Mouse (Mus musculus): ENCODE results near the gene Blm. TPM values are rescaled to one million over a fixed set of nuclear protein-coding genes. Genes with fewer than 3 reads are reported as not detected.
A peak's percentile ranks its signal among the peaks of the same experiment; 100 is the strongest.

Blm gene
- polyA plus RNA-seq, 1 experiment = 75.0 TPM

DNA sequence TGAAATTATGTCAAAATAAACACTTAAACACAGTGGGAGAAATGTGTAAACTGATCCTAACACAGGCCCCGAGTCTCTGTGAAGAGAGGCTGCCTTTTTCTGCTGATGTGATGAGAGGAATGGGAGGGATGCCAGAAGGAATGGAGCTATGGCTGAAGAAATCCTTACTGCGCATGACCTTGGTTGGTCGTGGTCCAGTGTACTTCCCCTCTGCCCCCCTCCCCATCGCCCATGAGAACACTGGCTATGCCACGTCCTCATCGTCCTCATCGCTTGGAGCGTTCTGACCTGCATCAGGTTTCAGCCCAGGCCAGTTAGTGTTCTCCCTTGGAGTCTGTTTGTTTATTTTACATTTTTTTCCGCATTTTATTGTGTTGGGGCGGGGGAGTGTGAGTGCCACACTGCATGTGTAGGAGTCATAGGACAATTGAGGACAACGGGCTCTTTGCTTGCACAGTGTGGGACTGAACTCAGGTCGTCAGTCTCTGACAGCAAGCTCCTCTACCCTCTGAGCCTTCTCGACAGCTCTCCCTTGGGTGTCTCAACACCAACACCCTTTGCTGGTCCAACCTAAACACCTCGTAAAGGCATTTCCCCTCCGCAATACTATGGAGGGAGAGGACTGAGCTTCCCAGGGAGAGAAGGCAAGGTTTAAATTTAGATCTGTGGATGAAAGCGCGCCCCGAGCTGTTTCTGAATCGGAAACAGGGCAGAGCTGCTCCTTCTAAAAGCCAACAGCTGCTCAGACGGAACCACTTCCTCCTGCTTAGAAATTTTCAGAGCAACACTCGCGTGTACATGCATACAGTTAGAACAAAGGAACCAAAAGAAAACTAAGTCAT lies 19.5 kb upstream of the Blm start:
- H3K27ac ChIP-seq (ENCODE audit: control insufficient read depth, insufficient read depth, low read depth, low read length, poor library complexity) = peak overlapping the region; percentile 75
- TF ChIP-seq CTCF (IDR thresholded peaks at IDR 0.05; ENCODE audit: control insufficient read depth, insufficient read depth, low read length) (no peak), POLR2A (IDR thresholded peaks at IDR 0.05; ENCODE audit: borderline replicate concordance, control insufficient read depth, low read depth, low read length) (no peak)
- peaks cover 2% of the 10 kb centered on the region for H3K4me1 ChIP-seq (ENCODE audit: control insufficient read depth, insufficient read depth, low read length)
- H3K4me3 ChIP-seq (replicated peaks; ENCODE audit: control insufficient read depth, low read depth, low read length) = peak overlapping the region; percentile 35
- WGBS = 26% methylated on average over 22 of the region's 22 CpGs

DNA sequence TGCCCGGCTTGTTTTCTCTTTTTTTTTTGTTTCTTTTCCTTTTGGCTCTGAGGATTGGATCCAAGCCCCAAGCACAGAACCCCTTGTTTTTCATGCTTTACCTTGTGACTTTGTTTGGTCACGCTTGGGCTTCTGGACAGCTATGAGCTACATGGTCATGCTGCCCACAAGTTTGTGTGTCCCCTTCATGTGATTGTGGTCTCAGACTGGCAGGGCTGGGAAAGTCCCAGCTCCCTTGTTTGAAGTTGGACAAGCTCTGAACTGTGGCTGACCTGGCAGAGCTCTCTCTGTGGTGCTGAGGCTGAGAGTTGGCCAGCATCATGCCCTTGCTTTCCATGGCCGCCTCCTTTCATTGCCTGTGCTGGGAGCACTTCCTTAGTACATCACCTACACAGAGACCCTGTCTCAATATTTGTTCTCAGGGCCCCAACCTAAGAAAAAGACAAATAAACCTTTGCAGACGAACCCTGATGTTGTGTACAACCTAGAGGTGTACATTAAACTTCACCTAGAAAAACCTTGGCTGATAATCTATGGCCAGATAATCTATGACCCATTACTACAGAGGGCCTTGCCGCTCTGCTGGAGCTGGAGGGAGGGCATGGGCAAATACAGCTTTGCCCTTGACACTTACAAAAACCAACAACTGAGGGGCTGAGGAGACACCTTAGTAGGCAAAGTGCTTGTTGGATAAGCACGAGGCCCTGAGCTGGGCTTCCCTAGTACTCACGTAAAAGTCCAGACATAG lies 13.8 kb upstream of the Blm start:
- TF ChIP-seq CTCF (IDR thresholded peaks at IDR 0.05; ENCODE audit: control insufficient read depth, insufficient read depth, low read length) (no peak), POLR2A (IDR thresholded peaks at IDR 0.05; ENCODE audit: borderline replicate concordance, control insufficient read depth, low read depth, low read length) (no peak)

DNA sequence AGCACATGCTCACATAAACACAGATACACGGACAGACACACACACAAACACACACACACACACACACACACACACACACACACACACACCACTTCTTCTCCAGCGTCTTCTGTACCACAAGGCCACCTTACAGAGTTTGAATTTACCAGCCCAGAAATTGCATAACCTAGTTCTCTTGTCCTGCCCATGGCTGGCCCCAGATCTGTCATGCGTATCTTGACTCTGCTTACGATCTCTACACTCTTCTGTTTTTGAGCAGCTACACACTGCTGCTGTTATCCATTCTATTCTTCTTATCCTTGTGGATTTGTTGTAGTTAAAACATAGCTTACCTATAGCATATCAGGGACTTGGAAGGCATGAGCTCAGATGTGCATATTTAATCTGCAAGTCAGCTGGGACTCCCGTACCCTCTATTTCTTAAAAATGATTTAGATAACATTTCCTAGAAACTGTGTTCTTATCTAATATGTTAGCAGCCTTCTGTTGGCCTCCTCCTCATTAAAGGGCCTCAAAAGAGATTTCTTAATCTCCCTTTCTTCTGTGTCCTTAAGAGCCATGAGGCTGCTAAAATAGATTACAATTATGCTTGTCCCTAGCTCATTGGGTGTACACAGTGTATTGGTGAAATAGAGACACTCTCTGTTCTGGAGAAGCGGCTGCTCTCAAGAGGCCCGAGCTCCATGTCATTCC lies 7.4 kb upstream of the Blm start:
- no peak overlapping the region for H3K27ac ChIP-seq (ENCODE audit: control insufficient read depth, insufficient read depth, low read depth, low read length, poor library complexity)
- H3K4me3 ChIP-seq (replicated peaks; ENCODE audit: control insufficient read depth, low read depth, low read length) = no peak overlapping the region
- no peaks in the 10 kb centered on the region; the same call in 1 of the 2 replicates for H3K4me1 ChIP-seq (ENCODE audit: control insufficient read depth, insufficient read depth, low read length)
- WGBS = 41% methylated on average over 7 of the region's 7 CpGs
- TF ChIP-seq CTCF (IDR thresholded peaks at IDR 0.05; ENCODE audit: control insufficient read depth, insufficient read depth, low read length) = no peak
- TF ChIP-seq POLR2A (IDR thresholded peaks at IDR 0.05; ENCODE audit: borderline replicate concordance, control insufficient read depth, low read depth, low read length) = no peak

More for the DNA sequence above, 13.8 kb upstream of the Blm start:
- H3K4me1 ChIP-seq (ENCODE audit: control insufficient read depth, insufficient read depth, low read length) = no peaks in the 10 kb centered on the region
- H3K27ac ChIP-seq (ENCODE audit: control insufficient read depth, insufficient read depth, low read depth, low read length, poor library complexity) = no peak overlapping the region
- WGBS = 79% methylated on average over 7 of the region's 7 CpGs
- H3K4me3 ChIP-seq (replicated peaks; ENCODE audit: control insufficient read depth, low read depth, low read length) = no peak overlapping the region

DNA sequence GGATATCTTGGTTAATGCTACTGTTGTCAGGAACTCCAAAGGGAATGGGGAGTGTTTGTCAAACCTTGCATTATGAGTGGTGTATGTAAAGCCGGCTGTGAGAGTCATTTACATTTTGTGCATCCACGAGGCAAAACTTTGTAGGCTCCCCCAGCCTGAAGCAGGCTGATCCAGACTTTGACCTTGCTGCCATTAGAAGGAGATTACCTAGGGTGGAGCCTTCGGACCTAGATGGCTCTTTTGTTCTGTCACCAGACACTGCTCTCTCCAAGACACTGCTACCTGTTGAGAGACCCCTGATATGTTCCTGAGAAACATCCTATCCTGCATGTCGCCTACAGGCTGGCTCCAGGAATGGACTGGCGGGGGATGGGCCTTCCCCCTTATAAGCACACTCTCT lies 4.7 kb upstream of the Blm start:
- no peaks in the 10 kb centered on the region; the same call in 1 of the 2 replicates for H3K4me1 ChIP-seq (ENCODE audit: control insufficient read depth, insufficient read depth, low read length)
- no peak for TF ChIP-seq POLR2A (IDR thresholded peaks at IDR 0.05; ENCODE audit: borderline replicate concordance, control insufficient read depth, low read depth, low read length)
- no peak for TF ChIP-seq CTCF (IDR thresholded peaks at IDR 0.05; ENCODE audit: control insufficient read depth, insufficient read depth, low read length)
- no peak overlapping the region for H3K27ac ChIP-seq (ENCODE audit: control insufficient read depth, insufficient read depth, low read depth, low read length, poor library complexity)
- H3K4me3 ChIP-seq (replicated peaks; ENCODE audit: control insufficient read depth, low read depth, low read length) = no peak overlapping the region
- 84% methylated on average over 5 of the region's 5 CpGs for WGBS

DNA sequence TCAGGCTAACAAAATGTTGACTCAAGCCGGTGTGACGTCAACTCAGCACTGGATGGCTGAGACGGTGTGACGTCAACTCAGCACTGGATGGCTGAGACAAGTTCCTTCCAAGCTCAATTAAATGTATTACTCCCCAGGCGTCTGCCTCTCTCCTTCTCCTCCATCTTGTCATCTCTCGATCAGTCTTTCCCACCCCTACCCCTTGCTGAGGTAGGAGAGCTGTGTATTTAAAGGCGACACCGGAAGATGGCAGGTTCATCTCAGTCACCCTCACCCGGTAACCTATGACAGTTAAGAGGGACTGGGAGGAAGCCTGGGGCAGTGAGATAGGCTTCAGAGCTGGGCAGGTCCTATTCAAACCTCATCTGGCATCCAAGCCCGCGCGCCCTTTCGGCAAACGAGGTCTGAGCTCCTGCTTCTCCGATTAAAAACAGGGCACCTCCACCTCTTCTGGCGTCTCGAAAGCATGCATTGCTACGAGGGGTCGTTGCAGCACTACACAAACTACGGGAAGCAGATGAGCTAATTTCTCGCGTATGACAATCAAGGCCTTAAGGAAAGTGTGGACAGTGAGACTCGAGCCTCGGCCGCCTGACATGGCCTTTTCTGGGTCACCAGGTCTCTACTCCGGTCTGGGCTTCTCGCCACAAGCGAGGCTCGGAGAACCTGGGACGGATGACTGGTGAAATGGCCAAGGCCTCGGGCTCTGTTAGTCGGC lies 469 bp downstream of the Blm start:
- TF ChIP-seq POLR2A (IDR thresholded peaks at IDR 0.05; ENCODE audit: borderline replicate concordance, control insufficient read depth, low read depth, low read length) = 0 out of 2 replicates have a peak, but pooled peaks have one; percentile 6
- no peak for TF ChIP-seq CTCF (IDR thresholded peaks at IDR 0.05; ENCODE audit: control insufficient read depth, insufficient read depth, low read length)
- Histone ChIP-seq H3K4me1 (ENCODE audit: control insufficient read depth, insufficient read depth, low read length) (no peaks in the 10 kb centered on the region; the same call in 1 of the 2 replicates), H3K4me3 (replicated peaks; ENCODE audit: control insufficient read depth, low read depth, low read length) (peak overlapping the region; percentile 80), H3K27ac (ENCODE audit: control insufficient read depth, insufficient read depth, low read depth, low read length, poor library complexity) (peak overlapping the region; percentile 75)
- WGBS = under 1% methylated on average over 32 of the region's 32 CpGs

DNA sequence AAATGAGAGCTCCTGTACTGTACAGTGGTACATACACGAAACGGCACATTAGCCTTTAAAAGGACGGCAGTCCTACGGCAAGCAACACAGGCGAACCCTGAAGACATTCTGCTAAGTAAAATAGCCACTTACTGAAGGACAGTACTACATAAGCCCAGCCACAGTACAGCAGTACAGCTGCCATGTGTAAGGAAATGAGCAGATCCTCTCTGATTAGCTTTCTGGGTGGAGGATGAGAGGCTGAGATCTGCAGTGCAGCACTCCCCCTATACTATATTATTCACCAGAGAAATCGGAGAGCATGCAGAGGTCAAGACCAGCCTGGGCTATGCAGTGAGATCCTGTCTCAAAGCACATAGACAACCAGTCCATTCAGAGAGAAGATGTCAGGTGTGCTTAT lies 3.8 kb downstream of the Blm start:
- no peaks in the 10 kb centered on the region; the same call in 1 of the 2 replicates for H3K4me1 ChIP-seq (ENCODE audit: control insufficient read depth, insufficient read depth, low read length)
- WGBS = 44% methylated on average over 6 of the region's 6 CpGs
- no peak for TF ChIP-seq POLR2A (IDR thresholded peaks at IDR 0.05; ENCODE audit: borderline replicate concordance, control insufficient read depth, low read depth, low read length)
- no peak for TF ChIP-seq CTCF (IDR thresholded peaks at IDR 0.05; ENCODE audit: control insufficient read depth, insufficient read depth, low read length)
- H3K27ac ChIP-seq (ENCODE audit: control insufficient read depth, insufficient read depth, low read depth, low read length, poor library complexity) = no peak overlapping the region
- H3K4me3 ChIP-seq (replicated peaks; ENCODE audit: control insufficient read depth, low read depth, low read length) = no peak overlapping the region

DNA sequence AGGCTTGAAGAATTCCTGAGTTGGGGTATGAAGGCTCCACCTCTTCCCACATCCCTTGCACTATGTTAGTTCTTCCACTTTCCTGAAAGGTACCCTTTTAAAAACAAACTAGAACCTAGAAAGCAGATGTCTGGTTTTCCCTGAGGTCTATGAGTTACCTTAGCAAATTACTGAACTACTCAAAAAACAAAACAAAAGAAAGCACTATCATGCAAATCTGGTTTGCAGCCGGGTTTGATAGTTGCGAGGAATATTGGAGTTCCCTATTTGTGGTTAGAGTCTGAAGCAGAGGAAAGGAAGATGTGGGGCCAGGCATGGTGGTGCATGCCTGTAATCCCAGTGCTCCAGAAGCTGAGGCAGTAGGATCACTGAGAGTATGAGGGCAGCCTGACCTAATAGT lies 4.3 kb downstream of the Blm start:
- H3K27ac ChIP-seq (ENCODE audit: control insufficient read depth, insufficient read depth, low read depth, low read length, poor library complexity) = no peak overlapping the region
- 18% methylated on average over 2 of the region's 2 CpGs for WGBS
- H3K4me3 ChIP-seq (replicated peaks; ENCODE audit: control insufficient read depth, low read depth, low read length) = no peak overlapping the region
- TF ChIP-seq CTCF (IDR thresholded peaks at IDR 0.05; ENCODE audit: control insufficient read depth, insufficient read depth, low read length) (no peak), POLR2A (IDR thresholded peaks at IDR 0.05; ENCODE audit: borderline replicate concordance, control insufficient read depth, low read depth, low read length) (no peak)
- H3K4me1 ChIP-seq (ENCODE audit: control insufficient read depth, insufficient read depth, low read length) = no peaks in the 10 kb centered on the region; the same call in 1 of the 2 replicates
